Mouse (Mus musculus) erythroblast, embryonic 14.5 days (primary cell): ENCODE results near the gene Cd276.

Experiments
- GATA1 ChIP-seq: IDR thresholded peaks from 2 replicates; pipeline ENCODE4 v1.6.1; 2012; ENCODE audit warnings: low read length, inconsistent platforms, mixed read lengths
- TAL1 ChIP-seq: IDR thresholded peaks from 3 replicates; pipeline ENCODE4 v1.6.1; 2012; ENCODE audit warnings: low read length, inconsistent platforms, mixed read lengths

- TF ChIP-seq TAL1 (no peak), GATA1 (no peak)
These were observed 21.9 kb downstream of the Cd276 start for GRCm38 (mm10) chr9:58533322-58533721.
